Mouse (Mus musculus) spleen, adult 2 months (tissue): ENCODE measurements around the gene Rasgef1b. TPM values are rescaled to one million over a fixed set of nuclear protein-coding genes. Genes with fewer than 3 reads are reported as not detected.

Source experiments
- DNase-seq, 2 experiments: peaks; one replicate each; pipeline versions ENCODE4 v3.0.0 to v3.0.0-alpha.2; 2012 to 2021; ENCODE audit warnings: low spot score in 2 of 2, low read depth in 1 of 2
- H3K27ac ChIP-seq: fragments of 200-500 bp; 2 replicates; pipeline ENCODE4 v1.5.1; 2012; ENCODE audit warnings: low read length, inconsistent platforms; ENCODE audit not compliant: insufficient read depth
- H3K27me3 ChIP-seq: fragments of 200-500 bp; 2 replicates; pipeline ENCODE4 v1.6.1; 2012; ENCODE audit warnings: mild to moderate bottlenecking, moderate library complexity, low read length, inconsistent platforms; ENCODE audit not compliant: control insufficient read depth, insufficient read depth
- H3K36me3 ChIP-seq: fragments of 200-500 bp; 2 replicates; pipeline ENCODE4 v1.6.1; 2012; ENCODE audit warnings: mild to moderate bottlenecking, low read length, inconsistent platforms; ENCODE audit not compliant: control insufficient read depth, insufficient read depth
- H3K4me1 ChIP-seq: fragments of 200-500 bp; 2 replicates; pipeline ENCODE4 v1.6.1; 2011; ENCODE audit warnings: inconsistent platforms; ENCODE audit not compliant: control insufficient read depth, insufficient read depth, insufficient read length
- H3K4me3 ChIP-seq: fragments of 200-500 bp; 2 replicates; pipeline ENCODE4 v1.5.1; 2011; ENCODE audit warnings: mild to moderate bottlenecking, inconsistent platforms; ENCODE audit not compliant: insufficient read depth, insufficient read length; ENCODE audit errors: extremely low read depth
- CTCF ChIP-seq: fragments of 200-500 bp; IDR thresholded peaks from 2 replicates; pipeline ENCODE4 v1.5.1; 2011; ENCODE audit warnings: mild to moderate bottlenecking, inconsistent platforms; ENCODE audit not compliant: insufficient read depth, insufficient read length, insufficient replicate concordance; ENCODE audit errors: extremely low read depth
- POLR2A ChIP-seq: fragments of 200-500 bp; IDR thresholded peaks from 2 replicates; pipeline ENCODE4 v1.6.1; 2011; ENCODE audit warnings: low read depth, low read length, inconsistent platforms
- WGBS: fragments of 180-500 bp; shearing (Covaris S2); methylation state at CpG from one replicate; pipeline ENCODE4 v1.1.7; 2018; 5-methylcytosine and 5-hydroxymethylcytosine counted together
- polyA plus RNA-seq: library from polyadenylated mRNA; depleted of rRNA; stranded (reverse); fragments of >200 nt; gene quantifications from 2 replicates; pipeline ENCODE4 v1.2.3, GENCODE M21; 2012

Gene Rasgef1b
- polyA plus RNA-seq, 1 experiment = 13.9 TPM

GRCm38 (mm10) chr5:99632649-99633310 is 96.1 kb downstream of the Rasgef1b start:
- 52% methylated on average over 11 of the region's 11 CpGs for WGBS
- TF ChIP-seq CTCF = no peak
- no peak for TF ChIP-seq POLR2A
- Histone ChIP-seq H3K4me1 (no peaks in the 10 kb centered on the region), H3K4me3 (no peak overlapping the region), H3K36me3 (no peaks in the 10 kb centered on the region), H3K27ac (no peak overlapping the region), H3K27me3 (no peaks in the 10 kb centered on the region)
- no peak for DNase-seq

- Histone ChIP-seq H3K4me1 (no peaks in the 10 kb centered on the region), H3K36me3 (no peaks in the 10 kb centered on the region), H3K4me3 (no peak overlapping the region), H3K27ac (no peak overlapping the region), H3K27me3 (no peaks in the 10 kb centered on the region)
- DNase-seq = peak; percentile 15 to 42
- WGBS = 70% methylated on average over 7 of the region's 7 CpGs
- no peak for TF ChIP-seq POLR2A
- TF ChIP-seq CTCF = peak; percentile 60; the same call in 1 of the 2 replicates
Observed at GRCm38 (mm10) chr5:99630087-99630486, 98.8 kb downstream of the Rasgef1b start.

GRCm38 (mm10) chr5:99625603-99626002 is 103.3 kb downstream of the Rasgef1b start:
- no peak for DNase-seq
- Histone ChIP-seq H3K4me3 (no peak overlapping the region), H3K36me3 (no peaks in the 10 kb centered on the region), H3K27me3 (no peaks in the 10 kb centered on the region), H3K4me1 (no peaks in the 10 kb centered on the region), H3K27ac (no peak overlapping the region)
- TF ChIP-seq CTCF = no peak
- WGBS = 80% methylated on average over 3 of the region's 3 CpGs

- no peak for TF ChIP-seq POLR2A
- no peak for TF ChIP-seq CTCF
- Histone ChIP-seq H3K27me3 (no peaks in the 10 kb centered on the region), H3K4me1 (no peaks in the 10 kb centered on the region), H3K36me3 (no peaks in the 10 kb centered on the region), H3K4me3 (no peak overlapping the region), H3K27ac (no peak overlapping the region)
- no peak for DNase-seq
- WGBS = 89% methylated on average over 5 of the region's 5 CpGs
Observed at GRCm38 (mm10) chr5:99620771-99621170, 108.1 kb downstream of the Rasgef1b start.

GRCm38 (mm10) chr5:99617271-99617800 is 111.5 kb downstream of the Rasgef1b start:
- H3K27ac ChIP-seq = no peak overlapping the region
- no peak for DNase-seq
- H3K4me1 ChIP-seq = no peaks in the 10 kb centered on the region
- TF ChIP-seq POLR2A (no peak), CTCF (no peak)
- 0 out of 2 replicates have a peak, but pooled peaks cover 3% of the 10 kb centered on the region for H3K27me3 ChIP-seq
- 44% methylated on average over 5 of the region's 5 CpGs for WGBS
- H3K36me3 ChIP-seq = no peaks in the 10 kb centered on the region
- H3K4me3 ChIP-seq = no peak overlapping the region

- TF ChIP-seq CTCF (no peak), POLR2A (no peak)
- no peak for DNase-seq
- Histone ChIP-seq H3K4me1 (no peaks in the 10 kb centered on the region), H3K27ac (no peak overlapping the region), H3K36me3 (no peaks in the 10 kb centered on the region), H3K4me3 (no peak overlapping the region), H3K27me3 (0 out of 2 replicates have a peak, but pooled peaks cover 3% of the 10 kb centered on the region)
- 10% methylated on average over 24 of the region's 24 CpGs for WGBS
Observed at GRCm38 (mm10) chr5:99613321-99614118, 115.3 kb downstream of the Rasgef1b start.

GRCm38 (mm10) chr5:99607602-99608001 is 121.3 kb downstream of the Rasgef1b start:
- no peak for DNase-seq
- Histone ChIP-seq H3K4me1 (no peaks in the 10 kb centered on the region), H3K36me3 (no peaks in the 10 kb centered on the region), H3K27ac (no peak overlapping the region), H3K4me3 (no peak overlapping the region), H3K27me3 (no peaks in the 10 kb centered on the region)
- TF ChIP-seq POLR2A (no peak), CTCF (no peak)
- WGBS = 76% methylated on average over 5 of the region's 5 CpGs
